Mouse (Mus musculus): ENCODE data around the gene Cnp. TPM values are rescaled to one million over a fixed set of nuclear protein-coding genes. Genes with fewer than 3 reads are reported as not detected.
"Not testable (repeated sequence)": the region's sequence is repeated elsewhere in the genome, so short reads cannot be mapped to it uniquely, and the experiment has no call there.

The Cnp gene
- total and polyA plus RNA-seq, 3 experiments: 2.7 to 5.9 (median 4.8) TPM

DNA sequence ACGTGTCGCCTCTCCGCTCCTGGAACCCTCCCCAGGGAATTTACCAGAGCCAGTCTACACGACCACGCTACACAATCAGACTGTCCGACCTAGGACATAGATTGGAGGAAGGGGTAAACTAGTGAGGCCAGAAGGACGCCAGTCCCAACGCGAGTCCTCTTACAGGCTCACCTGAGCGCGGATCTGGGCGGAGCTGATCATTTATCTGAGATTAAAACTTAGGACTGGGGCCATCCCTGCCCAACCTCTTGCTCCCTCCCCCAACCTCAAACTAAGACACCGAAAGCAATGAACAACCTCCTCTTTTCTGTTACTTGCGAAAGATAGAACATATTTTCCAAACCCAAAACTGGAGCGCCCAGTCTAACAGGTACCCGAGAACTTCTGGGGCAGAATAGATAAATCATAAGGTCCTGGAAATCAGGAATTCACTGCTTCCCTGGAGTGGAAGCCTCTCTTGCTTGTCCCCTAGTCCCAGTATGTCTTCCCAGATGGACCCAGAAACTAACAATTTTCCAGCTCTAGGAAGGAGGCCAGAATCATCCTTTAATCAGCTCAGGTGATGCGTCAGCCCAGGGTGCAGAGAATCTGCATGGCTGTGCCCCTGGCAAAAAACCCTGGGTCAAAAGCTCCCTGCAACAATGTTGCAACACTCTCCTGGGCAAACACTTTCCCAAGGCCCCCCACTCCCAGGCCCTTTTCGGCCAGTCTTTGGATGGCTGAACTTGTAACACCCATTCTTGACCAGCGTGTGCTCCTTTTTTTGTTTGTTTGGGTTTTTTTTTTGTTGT is 46.1 kb upstream of the Cnp start:
- no peak for DNase-seq (ENCODE audit: low spot score)

DNA sequence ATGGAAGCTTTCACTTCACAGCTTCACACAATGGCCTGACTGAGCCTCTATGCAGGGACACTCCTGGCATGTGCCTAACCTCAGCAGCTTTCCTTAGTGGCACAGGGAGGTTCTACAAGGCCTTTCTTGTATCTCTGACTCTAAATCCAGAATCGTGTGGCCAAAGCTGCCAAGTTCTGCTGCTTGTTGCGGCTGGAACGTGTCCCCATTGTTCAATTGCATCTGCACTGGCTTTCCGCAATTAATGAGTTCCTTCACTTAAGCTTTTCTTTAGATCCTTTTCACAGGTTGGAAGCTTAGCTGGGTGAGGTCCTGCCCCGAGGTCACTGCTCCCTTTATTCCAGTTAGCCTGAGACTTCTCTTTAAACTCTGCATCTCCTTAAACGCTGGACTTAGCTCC is 40.8 kb upstream of the Cnp start:
- DNase-seq (ENCODE audit: low spot score): no peak
- no peaks in the 10 kb centered on the region for H3K36me3 ChIP-seq (replicated peaks)
- TF ChIP-seq GATA1 (IDR thresholded peaks at IDR 0.05; ENCODE audit: borderline replicate concordance, low read length) (no peak), GATA2 (IDR thresholded peaks at IDR 0.05; ENCODE audit: borderline replicate concordance, low read depth, low read length) (no peak), CTCF (IDR thresholded peaks at IDR 0.05; ENCODE audit: low read depth, low read length) (no peak), POLR2AphosphoS5 (IDR thresholded peaks at IDR 0.05; ENCODE audit: insufficient replicate concordance, low read depth, low read length) (no peak), TAL1 (conservative IDR thresholded peaks at IDR 0.05; ENCODE audit: low read depth, low read length) (no peak)
- peaks cover 7% of the 10 kb centered on the region for H3K9me3 ChIP-seq (replicated peaks)
- H3K27me3 ChIP-seq (ENCODE audit: insufficient read depth, low read length): peaks cover 19% of the 10 kb centered on the region
- H3K4me1 ChIP-seq (ENCODE audit: insufficient read depth, low read depth, low read length): peaks cover 2% of the 10 kb centered on the region
- no peak for ATAC-seq (ENCODE audit: extremely low read depth, insufficient number of reproducible peaks, low FRiP score, poor library complexity, severe bottlenecking)
- H3K4me3 ChIP-seq (ENCODE audit: low read depth, low read length): no peak overlapping the region

More for the DNA sequence above, 46.1 kb upstream of the Cnp start:
- TF ChIP-seq TAL1 (conservative IDR thresholded peaks at IDR 0.05; ENCODE audit: low read depth, low read length) (no peak), CTCF (IDR thresholded peaks at IDR 0.05; ENCODE audit: low read depth, low read length) (no peak), GATA2 (IDR thresholded peaks at IDR 0.05; ENCODE audit: borderline replicate concordance, low read depth, low read length) (no peak), POLR2AphosphoS5 (IDR thresholded peaks at IDR 0.05; ENCODE audit: insufficient replicate concordance, low read depth, low read length) (no peak), GATA1 (IDR thresholded peaks at IDR 0.05; ENCODE audit: borderline replicate concordance, low read length) (no peak)
- Histone ChIP-seq H3K27me3 (ENCODE audit: insufficient read depth, low read length) (no peaks in the 10 kb centered on the region), H3K4me1 (ENCODE audit: insufficient read depth, low read depth, low read length) (peaks cover 37% of the 10 kb centered on the region), H3K9me3 (replicated peaks) (peaks cover 3% of the 10 kb centered on the region; the same call in 1 of the 2 replicates), H3K36me3 (replicated peaks) (peaks cover 28% of the 10 kb centered on the region), H3K4me3 (ENCODE audit: low read depth, low read length) (peak overlapping the region; percentile 81)
- no peak for ATAC-seq (ENCODE audit: extremely low read depth, insufficient number of reproducible peaks, low FRiP score, poor library complexity, severe bottlenecking)

DNA sequence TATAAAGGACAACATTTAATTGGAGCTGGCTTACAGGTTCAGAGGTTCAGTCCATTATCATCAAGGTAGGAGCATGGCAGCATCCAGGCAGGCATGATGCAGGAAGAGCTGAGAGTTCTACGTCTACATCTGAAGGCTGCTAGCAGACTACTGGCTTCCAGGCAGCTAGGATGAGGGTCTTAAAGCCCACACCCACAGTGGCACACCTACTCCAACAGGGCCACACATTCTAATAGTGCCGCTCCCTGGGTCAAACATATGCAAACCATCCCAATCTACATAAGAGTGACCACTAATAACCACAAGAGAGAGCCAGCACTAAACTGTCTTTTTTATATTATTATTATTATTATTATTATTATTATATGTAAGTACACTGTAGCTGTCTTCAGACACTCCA is 40.3 kb upstream of the Cnp start:
- H3K27me3 ChIP-seq (ENCODE audit: insufficient read depth, low read length): peaks cover 23% of the 10 kb centered on the region

DNA sequence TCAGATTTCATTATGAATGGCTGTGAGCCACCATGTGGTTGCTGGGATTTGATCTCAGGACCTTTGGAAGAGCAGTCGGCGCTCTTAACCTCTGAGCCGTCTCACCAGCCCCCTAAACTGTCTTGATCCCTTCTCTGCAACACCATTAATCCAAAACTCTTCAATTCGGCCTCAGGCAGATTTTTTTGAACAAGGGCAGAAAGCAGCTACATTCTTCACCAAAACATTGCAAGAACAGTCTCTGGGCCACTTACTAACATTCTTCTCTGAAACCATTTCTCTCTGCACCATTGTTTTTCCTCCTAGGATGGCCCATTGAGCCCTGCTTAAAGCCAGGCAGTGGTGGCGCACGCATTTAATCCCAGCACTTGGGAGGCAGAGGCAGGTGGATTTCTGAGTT is 39.9 kb upstream of the Cnp start:
- not testable (repeated sequence) for DNase-seq (ENCODE audit: low spot score); H3K9me3 ChIP-seq (replicated peaks); H3K4me1 ChIP-seq (ENCODE audit: insufficient read depth, low read depth, low read length); H3K4me3 ChIP-seq (ENCODE audit: low read depth, low read length); ATAC-seq (ENCODE audit: extremely low read depth, insufficient number of reproducible peaks, low FRiP score, poor library complexity, severe bottlenecking); H3K36me3 ChIP-seq (replicated peaks)
- H3K27me3 ChIP-seq (ENCODE audit: insufficient read depth, low read length): peaks cover 23% of the 10 kb centered on the region

More for the DNA sequence above, 40.3 kb upstream of the Cnp start:
- not testable (repeated sequence) for H3K4me1 ChIP-seq (ENCODE audit: insufficient read depth, low read depth, low read length); ATAC-seq (ENCODE audit: extremely low read depth, insufficient number of reproducible peaks, low FRiP score, poor library complexity, severe bottlenecking); H3K9me3 ChIP-seq (replicated peaks); H3K36me3 ChIP-seq (replicated peaks); H3K4me3 ChIP-seq (ENCODE audit: low read depth, low read length); DNase-seq (ENCODE audit: low spot score)

DNA sequence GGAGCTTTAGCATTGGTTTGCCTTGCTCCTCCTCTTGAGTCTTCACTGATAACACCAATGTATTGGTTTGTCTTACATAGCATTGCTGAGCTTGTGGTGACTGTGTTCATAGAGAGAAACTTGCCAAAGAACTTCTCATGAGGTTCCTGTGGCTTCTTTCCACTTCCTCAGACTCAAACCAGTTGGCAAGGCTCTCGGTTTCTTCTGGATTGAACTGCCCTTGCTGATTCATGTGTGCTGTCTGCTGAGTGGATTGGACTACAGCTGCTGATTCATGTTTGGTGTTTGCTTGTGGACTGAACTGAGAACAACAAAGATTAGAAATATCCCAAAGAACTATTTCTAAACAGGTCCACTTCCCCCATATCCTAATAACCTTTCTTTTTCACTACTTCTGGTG is 38.7 kb upstream of the Cnp start:
- H3K36me3 ChIP-seq (replicated peaks): no peaks in the 10 kb centered on the region
- DNase-seq (ENCODE audit: low spot score) (no peak), ATAC-seq (ENCODE audit: extremely low read depth, insufficient number of reproducible peaks, low FRiP score, poor library complexity, severe bottlenecking) (no peak)
- peaks cover 23% of the 10 kb centered on the region for H3K27me3 ChIP-seq (ENCODE audit: insufficient read depth, low read length)
- no peak for TF ChIP-seq GATA2 (IDR thresholded peaks at IDR 0.05; ENCODE audit: borderline replicate concordance, low read depth, low read length)
- no peak for TF ChIP-seq CTCF (IDR thresholded peaks at IDR 0.05; ENCODE audit: low read depth, low read length)
- TF ChIP-seq GATA1 (IDR thresholded peaks at IDR 0.05; ENCODE audit: borderline replicate concordance, low read length): no peak
- TF ChIP-seq POLR2AphosphoS5 (IDR thresholded peaks at IDR 0.05; ENCODE audit: insufficient replicate concordance, low read depth, low read length): no peak
- TF ChIP-seq TAL1 (conservative IDR thresholded peaks at IDR 0.05; ENCODE audit: low read depth, low read length): no peak
- peaks cover 6% of the 10 kb centered on the region for H3K4me1 ChIP-seq (ENCODE audit: insufficient read depth, low read depth, low read length)
- peaks cover 7% of the 10 kb centered on the region for H3K9me3 ChIP-seq (replicated peaks)
- no peak overlapping the region for H3K4me3 ChIP-seq (ENCODE audit: low read depth, low read length)

DNA sequence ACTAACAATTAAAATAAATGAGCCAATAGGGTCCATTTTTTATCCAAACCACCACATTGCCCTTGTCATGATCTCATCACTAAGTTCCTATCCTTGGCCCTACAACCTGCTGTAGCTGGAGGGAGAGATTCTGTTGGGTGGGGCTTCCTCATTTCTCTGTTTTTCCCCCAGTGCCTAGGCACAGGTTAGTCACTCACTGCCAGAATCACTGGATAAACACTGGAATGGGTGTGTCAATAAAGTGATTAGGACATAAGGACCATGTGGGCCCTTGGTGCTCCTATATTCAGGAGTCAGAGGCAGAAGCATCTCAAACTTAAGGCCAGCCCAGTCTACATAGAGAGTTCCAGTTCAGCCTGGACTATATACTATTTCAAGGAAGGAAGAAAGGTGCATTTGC is 38.2 kb upstream of the Cnp start:
- no peaks in the 10 kb centered on the region for H3K36me3 ChIP-seq (replicated peaks)
- peaks cover 23% of the 10 kb centered on the region for H3K27me3 ChIP-seq (ENCODE audit: insufficient read depth, low read length)
- DNase-seq (ENCODE audit: low spot score) (no peak), ATAC-seq (ENCODE audit: extremely low read depth, insufficient number of reproducible peaks, low FRiP score, poor library complexity, severe bottlenecking) (no peak)
- H3K4me3 ChIP-seq (ENCODE audit: low read depth, low read length): no peak overlapping the region
- peaks cover 7% of the 10 kb centered on the region for H3K9me3 ChIP-seq (replicated peaks)
- TF ChIP-seq POLR2AphosphoS5 (IDR thresholded peaks at IDR 0.05; ENCODE audit: insufficient replicate concordance, low read depth, low read length) (no peak), GATA2 (IDR thresholded peaks at IDR 0.05; ENCODE audit: borderline replicate concordance, low read depth, low read length) (no peak), TAL1 (conservative IDR thresholded peaks at IDR 0.05; ENCODE audit: low read depth, low read length) (no peak), CTCF (IDR thresholded peaks at IDR 0.05; ENCODE audit: low read depth, low read length) (no peak), GATA1 (IDR thresholded peaks at IDR 0.05; ENCODE audit: borderline replicate concordance, low read length) (no peak)
- H3K4me1 ChIP-seq (ENCODE audit: insufficient read depth, low read depth, low read length): peaks cover 6% of the 10 kb centered on the region

DNA sequence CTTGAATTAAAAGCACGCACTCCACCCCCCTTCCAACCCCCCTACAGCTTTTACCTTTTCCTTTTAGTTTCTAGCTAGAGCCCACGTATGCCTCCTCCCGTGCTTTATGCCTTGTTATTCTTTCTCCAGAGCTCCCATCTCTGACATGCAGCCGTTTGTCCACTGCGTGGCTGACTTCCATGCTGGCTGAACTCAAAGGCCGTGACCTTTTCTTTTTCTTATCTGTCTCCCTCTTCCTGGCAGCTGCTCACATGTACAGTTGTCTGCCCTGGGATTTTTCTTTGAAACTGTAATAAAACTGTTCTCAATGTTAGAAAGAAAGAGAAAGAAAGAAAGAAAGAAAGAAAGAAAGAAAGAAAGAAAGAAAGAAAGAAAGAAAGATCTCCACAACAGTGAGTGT is 33.7 kb upstream of the Cnp start:
- Histone ChIP-seq H3K27me3 (ENCODE audit: insufficient read depth, low read length) (peaks cover 24% of the 10 kb centered on the region), H3K9me3 (replicated peaks) (no peaks in the 10 kb centered on the region), H3K4me1 (ENCODE audit: insufficient read depth, low read depth, low read length) (peaks cover 24% of the 10 kb centered on the region), H3K4me3 (ENCODE audit: low read depth, low read length) (no peak overlapping the region), H3K36me3 (replicated peaks) (no peaks in the 10 kb centered on the region)
- no peak for ATAC-seq (ENCODE audit: extremely low read depth, insufficient number of reproducible peaks, low FRiP score, poor library complexity, severe bottlenecking)
- TF ChIP-seq CTCF (IDR thresholded peaks at IDR 0.05; ENCODE audit: low read depth, low read length) (no peak), GATA2 (IDR thresholded peaks at IDR 0.05; ENCODE audit: borderline replicate concordance, low read depth, low read length) (no peak), TAL1 (conservative IDR thresholded peaks at IDR 0.05; ENCODE audit: low read depth, low read length) (no peak), GATA1 (IDR thresholded peaks at IDR 0.05; ENCODE audit: borderline replicate concordance, low read length) (no peak), POLR2AphosphoS5 (IDR thresholded peaks at IDR 0.05; ENCODE audit: insufficient replicate concordance, low read depth, low read length) (no peak)
- DNase-seq (ENCODE audit: low spot score): no peak
